Mouse (Mus musculus): ENCODE data around the gene Ifrd1. TPM values are rescaled to one million over a fixed set of nuclear protein-coding genes. Genes with fewer than 3 reads are reported as not detected.

The Ifrd1 gene
- 93.7 and 95.7 TPM in 2 replicates for polyA plus RNA-seq (2014; fragmentation: Nextera tagmentation; extraction: Ambion mirVana)

- Histone ChIP-seq H3K9ac (ENCODE audit: low read length) (no peak within 1 kb of the TSS), H3K27me3 (ENCODE audit: control insufficient read depth, insufficient read depth, low read length) (no peaks in the 10 kb centered on the region), H3K9me3 (ENCODE audit: control insufficient read depth, low read length) (no peaks in the 10 kb centered on the region), H3K4me1 (ENCODE audit: control insufficient read depth in 2 of 2, insufficient read depth in 2 of 2, low read length in 2 of 2) (peaks cover 5 to 13% of the 10 kb centered on the region in 2 experiments), H3K4me2 (ENCODE audit: low read length) (0 out of 2 replicates have a peak within 1 kb of the TSS, but pooled peaks have one; percentile 0), H3K4me3 (ENCODE audit: control insufficient read depth in 1 of 2, insufficient read depth in 1 of 2, low read depth in 1 of 2, low read length in 2 of 2) (no peak within 1 kb of the TSS), H3K27ac (replicated peaks in 1 of 2; ENCODE audit: control insufficient read depth in 1 of 2, insufficient read depth in 1 of 2, low read depth in 2 of 2, low read length in 2 of 2) (no peak within 1 kb of the TSS), H3K36me3 (ENCODE audit: control insufficient read depth, insufficient read depth, low read length) (no peaks in the 10 kb centered on the region)
- 67% methylated on average over 5 of the region's 5 CpGs for WGBS
- ATAC-seq (ENCODE audit: insufficient number of reproducible peaks, insufficient read depth, low FRiP score, low read depth), result no peak
Measured at GRCm38 (mm10) chr12:40248454-40249180, at the start of gene Ifrd1. Gene Ifrd1 (minus strand): TSS chr12:40248504.

- Histone ChIP-seq H3K4me3 (ENCODE audit: control insufficient read depth in 1 of 2, insufficient read depth in 1 of 2, low read depth in 1 of 2, low read length in 2 of 2) (no peak overlapping the region), H3K4me1 (ENCODE audit: control insufficient read depth in 2 of 2, insufficient read depth in 2 of 2, low read length in 2 of 2) (no peaks in the 10 kb centered on the region), H3K27ac (replicated peaks in 1 of 2; ENCODE audit: control insufficient read depth in 1 of 2, insufficient read depth in 1 of 2, low read depth in 2 of 2, low read length in 2 of 2) (no peak overlapping the region), H3K9me3 (ENCODE audit: control insufficient read depth, low read length) (0 out of 2 replicates have a peak, but pooled peaks cover 6% of the 10 kb centered on the region), H3K27me3 (ENCODE audit: control insufficient read depth, insufficient read depth, low read length) (no peaks in the 10 kb centered on the region), H3K36me3 (ENCODE audit: control insufficient read depth, insufficient read depth, low read length) (no peaks in the 10 kb centered on the region), H3K4me2 (ENCODE audit: low read length) (no peak overlapping the region), H3K9ac (ENCODE audit: low read length) (no peak overlapping the region)
- 77% methylated on average over 4 of the region's 4 CpGs for WGBS
- ATAC-seq (ENCODE audit: insufficient number of reproducible peaks, insufficient read depth, low FRiP score, low read depth), result no peak
Measured at GRCm38 (mm10) chr12:40286539-40286938, 38.2 kb upstream of the Ifrd1 start.

GRCm38 (mm10) chr12:40280596-40281325 lies 32.5 kb upstream of the Ifrd1 start:
- H3K4me3 ChIP-seq (ENCODE audit: control insufficient read depth in 1 of 2, insufficient read depth in 1 of 2, low read depth in 1 of 2, low read length in 2 of 2), result no peak overlapping the region
- H3K9me3 ChIP-seq (ENCODE audit: control insufficient read depth, low read length), result no peaks in the 10 kb centered on the region
- 76% methylated on average over 4 of the region's 4 CpGs for WGBS
- no peaks in the 10 kb centered on the region for H3K27me3 ChIP-seq (ENCODE audit: control insufficient read depth, insufficient read depth, low read length)
- H3K9ac ChIP-seq (ENCODE audit: low read length), result no peak overlapping the region
- H3K36me3 ChIP-seq (ENCODE audit: control insufficient read depth, insufficient read depth, low read length), result no peaks in the 10 kb centered on the region
- no peak for ATAC-seq (ENCODE audit: insufficient number of reproducible peaks, insufficient read depth, low FRiP score, low read depth)
- no peaks in the 10 kb centered on the region for H3K4me1 ChIP-seq (ENCODE audit: control insufficient read depth in 2 of 2, insufficient read depth in 2 of 2, low read length in 2 of 2)
- no peak overlapping the region for H3K27ac ChIP-seq (replicated peaks in 1 of 2; ENCODE audit: control insufficient read depth in 1 of 2, insufficient read depth in 1 of 2, low read depth in 2 of 2, low read length in 2 of 2)
- no peak overlapping the region for H3K4me2 ChIP-seq (ENCODE audit: low read length)

GRCm38 (mm10) chr12:40277581-40277980 lies 29.3 kb upstream of the Ifrd1 start:
- H3K4me2 ChIP-seq (ENCODE audit: low read length), result no peak overlapping the region
- H3K27me3 ChIP-seq (ENCODE audit: control insufficient read depth, insufficient read depth, low read length), result no peaks in the 10 kb centered on the region
- no peaks in the 10 kb centered on the region for H3K36me3 ChIP-seq (ENCODE audit: control insufficient read depth, insufficient read depth, low read length)
- H3K9me3 ChIP-seq (ENCODE audit: control insufficient read depth, low read length), result no peaks in the 10 kb centered on the region
- ATAC-seq (ENCODE audit: insufficient number of reproducible peaks, insufficient read depth, low FRiP score, low read depth), result no peak
- no peak overlapping the region for H3K27ac ChIP-seq (replicated peaks in 1 of 2; ENCODE audit: control insufficient read depth in 1 of 2, insufficient read depth in 1 of 2, low read depth in 2 of 2, low read length in 2 of 2)
- WGBS, result 89% methylated on average over 3 of the region's 3 CpGs
- no peak overlapping the region for H3K9ac ChIP-seq (ENCODE audit: low read length)
- no peaks in the 10 kb centered on the region for H3K4me1 ChIP-seq (ENCODE audit: control insufficient read depth in 2 of 2, insufficient read depth in 2 of 2, low read length in 2 of 2)
- H3K4me3 ChIP-seq (ENCODE audit: control insufficient read depth in 1 of 2, insufficient read depth in 1 of 2, low read depth in 1 of 2, low read length in 2 of 2), result no peak overlapping the region

- Histone ChIP-seq H3K4me3 (ENCODE audit: control insufficient read depth in 1 of 2, insufficient read depth in 1 of 2, low read depth in 1 of 2, low read length in 2 of 2) (no peak overlapping the region), H3K27me3 (ENCODE audit: control insufficient read depth, insufficient read depth, low read length) (no peaks in the 10 kb centered on the region), H3K36me3 (ENCODE audit: control insufficient read depth, insufficient read depth, low read length) (no peaks in the 10 kb centered on the region), H3K4me2 (ENCODE audit: low read length) (no peak overlapping the region), H3K9me3 (ENCODE audit: control insufficient read depth, low read length) (no peaks in the 10 kb centered on the region), H3K27ac (replicated peaks in 1 of 2; ENCODE audit: control insufficient read depth in 1 of 2, insufficient read depth in 1 of 2, low read depth in 2 of 2, low read length in 2 of 2) (no peak overlapping the region), H3K4me1 (ENCODE audit: control insufficient read depth in 2 of 2, insufficient read depth in 2 of 2, low read length in 2 of 2) (no peaks in the 10 kb centered on the region), H3K9ac (ENCODE audit: low read length) (no peak overlapping the region)
- ATAC-seq (ENCODE audit: insufficient number of reproducible peaks, insufficient read depth, low FRiP score, low read depth), result no peak
Measured at GRCm38 (mm10) chr12:40274931-40275330, 26.6 kb upstream of the Ifrd1 start.

GRCm38 (mm10) chr12:40273339-40273738 lies 25.0 kb upstream of the Ifrd1 start:
- WGBS, result 56% methylated on average over 4 of the region's 4 CpGs
- H3K4me1 ChIP-seq (ENCODE audit: control insufficient read depth in 2 of 2, insufficient read depth in 2 of 2, low read length in 2 of 2), result no peaks in the 10 kb centered on the region

GRCm38 (mm10) chr12:40272710-40273109 lies 24.4 kb upstream of the Ifrd1 start:
- no peak overlapping the region for H3K27ac ChIP-seq (replicated peaks in 1 of 2; ENCODE audit: control insufficient read depth in 1 of 2, insufficient read depth in 1 of 2, low read depth in 2 of 2, low read length in 2 of 2)
- no peaks in the 10 kb centered on the region for H3K36me3 ChIP-seq (ENCODE audit: control insufficient read depth, insufficient read depth, low read length)
- H3K4me1 ChIP-seq (ENCODE audit: control insufficient read depth in 2 of 2, insufficient read depth in 2 of 2, low read length in 2 of 2), result no peaks in the 10 kb centered on the region
- H3K9me3 ChIP-seq (ENCODE audit: control insufficient read depth, low read length), result no peaks in the 10 kb centered on the region
- H3K27me3 ChIP-seq (ENCODE audit: control insufficient read depth, insufficient read depth, low read length), result no peaks in the 10 kb centered on the region
- H3K9ac ChIP-seq (ENCODE audit: low read length), result no peak overlapping the region
- H3K4me3 ChIP-seq (ENCODE audit: control insufficient read depth in 1 of 2, insufficient read depth in 1 of 2, low read depth in 1 of 2, low read length in 2 of 2), result no peak overlapping the region
- WGBS, result 83% methylated on average over 4 of the region's 4 CpGs
- no peak overlapping the region for H3K4me2 ChIP-seq (ENCODE audit: low read length)
- ATAC-seq (ENCODE audit: insufficient number of reproducible peaks, insufficient read depth, low FRiP score, low read depth), result no peak

More at GRCm38 (mm10) chr12:40273339-40273738, 25.0 kb upstream of the Ifrd1 start:
- Histone ChIP-seq H3K4me3 (ENCODE audit: control insufficient read depth in 1 of 2, insufficient read depth in 1 of 2, low read depth in 1 of 2, low read length in 2 of 2) (no peak overlapping the region), H3K9ac (ENCODE audit: low read length) (no peak overlapping the region), H3K9me3 (ENCODE audit: control insufficient read depth, low read length) (no peaks in the 10 kb centered on the region), H3K27ac (replicated peaks in 1 of 2; ENCODE audit: control insufficient read depth in 1 of 2, insufficient read depth in 1 of 2, low read depth in 2 of 2, low read length in 2 of 2) (no peak overlapping the region), H3K27me3 (ENCODE audit: control insufficient read depth, insufficient read depth, low read length) (no peaks in the 10 kb centered on the region), H3K4me2 (ENCODE audit: low read length) (no peak overlapping the region), H3K36me3 (ENCODE audit: control insufficient read depth, insufficient read depth, low read length) (no peaks in the 10 kb centered on the region)
- ATAC-seq (ENCODE audit: insufficient number of reproducible peaks, insufficient read depth, low FRiP score, low read depth), result no peak
